Mouse (Mus musculus): Measurements from ENCODE around the gene Zan.

- no peak for TF ChIP-seq CTCF (IDR thresholded peaks at IDR 0.05; ENCODE audit: low read depth)
- no peak for TF ChIP-seq EP300 (optimal IDR thresholded peaks at IDR 0.05)
Observed at GRCm38 (mm10) chr5:137409451-137409850, 67.4 kb downstream of the Zan start.

Measured in stomach, postnatal 0 days (tissue).